Mouse (Mus musculus): ENCODE measurements around the gene Mfn1.

- TF ChIP-seq CTCF (IDR thresholded peaks at IDR 0.05; ENCODE audit: insufficient read depth, low read length): no peak
- no peak for TF ChIP-seq POLR2A (IDR thresholded peaks at IDR 0.05; ENCODE audit: borderline replicate concordance, extremely low read depth, low read depth, low read length)
Observed at GRCm38 (mm10) chr3:32509496-32510374, 19.5 kb upstream of the Mfn1 start, which contains the start of gene Zfp639.
